Mouse (Mus musculus): ENCODE measurements around the gene Syt5.
"Not testable (repeated sequence)": the region's sequence is repeated elsewhere in the genome, so short reads cannot be mapped to it uniquely, and the experiment has no call there.

Gene Syt5

GRCm38 (mm10) chr7:4547221-4547641 is at the start of gene Syt5:
Gene Syt5 (minus strand): TSS chr7:4547541.
- peak; percentile 62 for ATAC-seq (ENCODE audit: low TSS enrichment)

GRCm38 (mm10) chr7:4597046-4597445 is 49.7 kb upstream of the Syt5 start:
- not testable (repeated sequence) for ATAC-seq (ENCODE audit: low TSS enrichment)

GRCm38 (mm10) chr7:4581481-4581880 is 34.1 kb upstream of the Syt5 start:
- ATAC-seq (ENCODE audit: low TSS enrichment): not testable (repeated sequence)

GRCm38 (mm10) chr7:4572361-4572760 is 25.0 kb upstream of the Syt5 start:
- not testable (repeated sequence) for ATAC-seq (ENCODE audit: low TSS enrichment)

GRCm38 (mm10) chr7:4562660-4563059 is 15.3 kb upstream of the Syt5 start:
- no peak for ATAC-seq (ENCODE audit: low TSS enrichment)

- no peak for ATAC-seq (ENCODE audit: low TSS enrichment)
These were observed 9.8 kb upstream of the Syt5 start for GRCm38 (mm10) chr7:4557167-4557560.

GRCm38 (mm10) chr7:4556256-4557166 is 9.2 kb upstream of the Syt5 start:
- peak; percentile 97 for ATAC-seq (ENCODE audit: low TSS enrichment)

GRCm38 (mm10) chr7:4546591-4547131 is 680 bp downstream of the Syt5 start:
- ATAC-seq (ENCODE audit: low TSS enrichment): peak; percentile 92

GRCm38 (mm10) chr7:4546050-4546449 is 1.3 kb downstream of the Syt5 start:
- no peak for ATAC-seq (ENCODE audit: low TSS enrichment)

GRCm38 (mm10) chr7:4542013-4542412 is 5.3 kb downstream of the Syt5 start:
- ATAC-seq (ENCODE audit: low TSS enrichment): no peak

GRCm38 (mm10) chr7:4541344-4541743 is 6.0 kb downstream of the Syt5 start:
- no peak for ATAC-seq (ENCODE audit: low TSS enrichment)

GRCm38 (mm10) chr7:4539019-4539418 is 8.3 kb downstream of the Syt5 start:
- ATAC-seq (ENCODE audit: low TSS enrichment): no peak

GRCm38 (mm10) chr7:4537181-4537580 is 10.2 kb downstream of the Syt5 start:
- no peak for ATAC-seq (ENCODE audit: low TSS enrichment)

- ATAC-seq (ENCODE audit: low TSS enrichment): no peak
These were observed 11.0 kb downstream of the Syt5 start for GRCm38 (mm10) chr7:4536369-4536768.

GRCm38 (mm10) chr7:4532005-4532729 is 15.2 kb downstream of the Syt5 start, which contains the start of gene Dnaaf3:
Gene Dnaaf3 (minus strand): TSS chr7:4532453.
- ATAC-seq (ENCODE audit: low TSS enrichment): no peak

- ATAC-seq (ENCODE audit: low TSS enrichment): not testable (repeated sequence)
These were observed 17.2 kb downstream of the Syt5 start for GRCm38 (mm10) chr7:4530166-4530565.

- no peak for ATAC-seq (ENCODE audit: low TSS enrichment)
These were observed 20.0 kb downstream of the Syt5 start for GRCm38 (mm10) chr7:4527302-4527689.

GRCm38 (mm10) chr7:4526341-4527301 is 20.7 kb downstream of the Syt5 start:
- peak; percentile 97 for ATAC-seq (ENCODE audit: low TSS enrichment)

- peak; percentile 72; the same call in 1 of the 2 replicates for ATAC-seq (ENCODE audit: low TSS enrichment)
These were observed 23.0 kb downstream of the Syt5 start, which contains the start of gene Tnni3 for GRCm38 (mm10) chr7:4524212-4524922. Gene Tnni3 (minus strand): TSS chr7:4524229.

All from frontal cortex, adult (tissue).